Mouse (Mus musculus) C2C12 (cell line): ENCODE measurements around the gene Pex14. TPM values are rescaled to one million over a fixed set of nuclear protein-coding genes. Genes with fewer than 3 reads are reported as not detected.

Experiments used
- H3K27me3 ChIP-seq: one replicate; pipeline ENCODE4 v1.6.1; 2011; ENCODE audit not compliant: control insufficient read depth, insufficient read depth, insufficient read length
- H3K36me3 ChIP-seq: one replicate; pipeline ENCODE4 v1.6.1; 2011; ENCODE audit not compliant: control insufficient read depth, insufficient read depth
- H3K4me3 ChIP-seq: one replicate; pipeline ENCODE4 v1.5.1; 2011; ENCODE audit warnings: mild to moderate bottlenecking, control low read depth; ENCODE audit not compliant: poor library complexity, insufficient read depth, severe bottlenecking
- H3K79me2 ChIP-seq: one replicate; pipeline ENCODE4 v1.6.1; 2011; ENCODE audit not compliant: control insufficient read depth, insufficient read depth
- H3K79me3 ChIP-seq: one replicate; pipeline ENCODE4 v1.6.1; 2011; ENCODE audit warnings: low read depth, control low read depth
- H3ac ChIP-seq: one replicate; pipeline ENCODE3; 2011; ENCODE audit warnings: low read depth; ENCODE audit not compliant: control insufficient read depth, insufficient read length
- CEBPB ChIP-seq: IDR thresholded peaks from one replicate; pipeline ENCODE4 v1.6.1; 2011; ENCODE audit warnings: low read depth, mild to moderate bottlenecking, control low read depth, moderate library complexity
- CTCF ChIP-seq: IDR thresholded peaks from one replicate; pipeline ENCODE4 v1.5.1; 2011; ENCODE audit not compliant: control insufficient read depth, insufficient read depth, insufficient read length
- FOSL1 ChIP-seq: IDR thresholded peaks from one replicate; pipeline ENCODE4 v1.8.0; 2011; ENCODE audit warnings: mild to moderate bottlenecking, low read length; ENCODE audit not compliant: poor library complexity, insufficient read depth, severe bottlenecking
- MAX ChIP-seq: IDR thresholded peaks from one replicate; pipeline ENCODE4 v1.6.1; 2011; ENCODE audit warnings: mild to moderate bottlenecking, control low read depth
- MYOD1 ChIP-seq: IDR thresholded peaks from one replicate; pipeline ENCODE4 v1.6.1; 2011; ENCODE audit warnings: low read depth; ENCODE audit not compliant: control insufficient read depth, insufficient read length
- MYOG ChIP-seq: IDR thresholded peaks from one replicate; pipeline ENCODE4 v1.6.1; 2011; ENCODE audit not compliant: control insufficient read depth, insufficient read length; ENCODE audit errors: extremely low read depth
- USF1 ChIP-seq: IDR thresholded peaks from one replicate; pipeline ENCODE4 v1.6.1; 2011; ENCODE audit warnings: low read depth, mild to moderate bottlenecking, control low read depth, moderate library complexity
- polyA plus RNA-seq: library from polyadenylated mRNA; unstranded; fragments of >200 nt; fragmentation: generic; extraction: Trizol; gene quantifications from one replicate; pipeline ENCODE4 v1.2.1, GENCODE M21; 2012; ENCODE audit warnings: missing spikeins

Gene Pex14
- polyA plus RNA-seq, 1 experiment: 40.3 TPM

DNA sequence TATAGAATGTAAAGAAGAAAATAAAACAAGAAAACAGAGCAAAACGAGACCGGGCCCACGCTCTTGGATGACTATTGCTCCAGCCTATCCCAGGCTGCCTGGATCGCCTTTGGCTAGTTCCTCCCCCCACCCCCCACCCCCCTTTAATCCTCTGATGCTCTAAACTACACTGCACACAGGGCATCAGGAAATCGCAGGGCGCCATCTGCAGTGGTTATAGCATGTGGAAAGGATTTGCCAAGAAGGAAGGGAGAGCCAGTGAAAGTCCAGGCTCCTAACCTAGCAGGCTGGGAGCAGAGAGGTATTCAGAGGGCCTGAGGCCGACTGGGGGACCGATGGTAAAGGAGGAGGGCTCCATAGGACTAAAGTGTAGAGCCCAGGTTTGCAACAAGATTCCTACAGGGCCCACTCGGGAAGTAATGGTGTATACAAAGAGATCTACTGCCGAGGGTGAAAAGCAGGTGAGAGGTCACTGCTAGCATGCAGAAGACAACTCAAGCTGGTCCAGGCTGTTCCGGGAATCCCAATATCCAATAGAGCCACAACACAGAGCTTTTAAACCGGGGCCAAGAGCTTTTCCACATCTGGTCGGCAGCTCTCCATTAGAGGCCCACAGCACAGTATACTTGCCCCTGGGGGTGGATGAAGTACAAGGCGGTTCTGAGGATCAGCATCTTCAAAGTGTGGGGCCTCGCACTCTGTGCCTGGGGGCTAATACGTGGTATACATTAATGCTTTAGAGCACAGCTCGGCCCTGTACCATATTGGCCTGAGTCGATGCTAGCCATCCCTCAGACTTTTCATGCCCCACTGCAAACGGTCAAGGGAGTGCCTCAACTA lies 114.8 kb downstream of the Pex14 start:
- Histone ChIP-seq H3K4me3 (no peak overlapping the region), H3K27me3 (no peaks in the 10 kb centered on the region), H3K79me3 (no peaks in the 10 kb centered on the region), H3K79me2 (no peaks in the 10 kb centered on the region), H3K36me3 (peaks cover 8% of the 10 kb centered on the region), H3ac (no peak overlapping the region)
- TF ChIP-seq FOSL1 (no peak), CEBPB (no peak), MYOG (no peak), MYOD1 (no peak), USF1 (no peak), CTCF (no peak), MAX (no peak)

- TF ChIP-seq USF1 (no peak), MYOD1 (no peak), CTCF (no peak), MYOG (no peak), MAX (no peak), FOSL1 (no peak), CEBPB (no peak)
- Histone ChIP-seq H3K36me3 (peaks cover 8% of the 10 kb centered on the region), H3K79me2 (no peaks in the 10 kb centered on the region), H3K4me3 (no peak overlapping the region), H3ac (no peak overlapping the region), H3K27me3 (no peaks in the 10 kb centered on the region), H3K79me3 (no peaks in the 10 kb centered on the region)
Observed at GRCm38 (mm10) chr4:148982274-148982673, 117.4 kb downstream of the Pex14 start.

DNA sequence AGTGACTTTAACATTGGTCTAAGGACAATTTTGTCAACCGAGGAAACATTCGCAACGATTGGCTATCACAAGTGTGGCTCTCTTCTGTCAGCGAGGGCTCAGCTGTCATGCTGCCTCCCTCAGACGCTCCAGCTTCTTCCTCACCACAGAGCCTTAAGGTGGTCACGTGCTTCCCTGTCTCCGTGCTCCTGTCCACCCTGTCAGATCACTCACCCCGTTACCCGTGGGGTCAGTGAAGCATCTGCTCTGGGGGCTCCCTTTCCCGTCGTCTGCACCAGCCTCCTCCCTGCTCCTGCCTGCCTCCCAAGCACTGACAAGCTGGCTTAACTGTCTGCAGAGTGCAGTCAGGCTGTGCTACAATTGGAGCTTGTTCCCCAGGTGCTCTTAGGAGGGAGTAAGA lies 119.8 kb downstream of the Pex14 start:
- peaks cover 8% of the 10 kb centered on the region for H3K36me3 ChIP-seq
- H3K27me3 ChIP-seq: no peaks in the 10 kb centered on the region
- no peak for TF ChIP-seq CTCF
- no peak for TF ChIP-seq MAX
- no peak for TF ChIP-seq MYOD1
- TF ChIP-seq CEBPB: no peak
- no peak for TF ChIP-seq MYOG
- TF ChIP-seq FOSL1: no peak
- no peak for TF ChIP-seq USF1
- no peak overlapping the region for H3ac ChIP-seq
- peaks cover 1% of the 10 kb centered on the region for H3K79me3 ChIP-seq
- H3K79me2 ChIP-seq: no peaks in the 10 kb centered on the region
- H3K4me3 ChIP-seq: no peak overlapping the region

GRCm38 (mm10) chr4:148978926-148979325 lies 120.8 kb downstream of the Pex14 start:
- Histone ChIP-seq H3ac (no peak overlapping the region), H3K36me3 (peaks cover 4% of the 10 kb centered on the region), H3K79me2 (no peaks in the 10 kb centered on the region), H3K79me3 (peaks cover 1% of the 10 kb centered on the region), H3K27me3 (no peaks in the 10 kb centered on the region), H3K4me3 (no peak overlapping the region)
- TF ChIP-seq MAX: no peak
- TF ChIP-seq USF1: no peak
- TF ChIP-seq CEBPB: no peak
- no peak for TF ChIP-seq CTCF
- TF ChIP-seq MYOG: no peak
- no peak for TF ChIP-seq MYOD1

DNA sequence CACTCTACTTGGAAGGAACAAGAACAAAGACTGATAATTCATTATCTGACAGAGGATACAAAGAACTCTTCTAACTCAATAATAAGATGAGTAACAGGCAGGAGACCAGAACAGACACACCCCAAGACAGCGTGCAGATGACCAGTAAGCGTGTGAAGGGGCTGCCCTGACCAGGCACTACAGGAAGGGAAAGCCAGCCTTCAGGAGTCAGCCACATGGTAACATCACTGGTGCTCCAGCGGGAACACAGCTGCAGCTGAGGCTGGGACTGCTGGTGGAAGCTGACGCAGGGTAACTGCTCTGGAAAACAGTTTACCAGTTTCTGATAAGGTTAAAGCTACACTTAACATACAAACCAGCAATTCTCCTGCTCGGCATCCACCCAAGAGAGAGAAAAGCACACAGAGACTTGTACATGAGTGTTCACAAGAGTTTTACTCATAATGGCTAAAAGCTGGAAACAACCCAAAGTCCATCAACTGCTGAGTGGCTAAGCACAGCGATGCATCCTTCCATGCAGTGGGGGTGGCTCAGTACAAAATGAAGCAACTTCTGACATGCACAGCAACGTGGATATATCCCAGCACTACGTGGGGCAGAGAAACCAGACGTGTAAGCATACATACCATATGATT lies 121.3 kb downstream of the Pex14 start:
- H3K27me3 ChIP-seq: no peaks in the 10 kb centered on the region

More for the DNA sequence above, 121.3 kb downstream of the Pex14 start:
- Histone ChIP-seq H3K4me3 (no peak overlapping the region), H3ac (no peak overlapping the region), H3K79me2 (no peaks in the 10 kb centered on the region), H3K36me3 (peaks cover 3% of the 10 kb centered on the region), H3K79me3 (peaks cover 1% of the 10 kb centered on the region)
- TF ChIP-seq MYOG (no peak), FOSL1 (no peak), USF1 (no peak), MYOD1 (no peak), MAX (no peak), CEBPB (no peak), CTCF (no peak)
